Mouse (Mus musculus) cerebellum, adult 2 months (tissue): ENCODE measurements at regions not wholly inside any gene's neighbourhood (a gene's known extent, or its start where the extent isn't known, plus 50 kb on each side); places are given as distances from the start of the nearest gene placed in this dataset.

ENCODE experiments used
- DNase-seq, 2 experiments: peaks; one replicate each; pipeline ENCODE4 v3.0.0; 2021
- H3K27ac ChIP-seq: fragments of 200-500 bp; 2 replicates; pipeline ENCODE4 v1.5.1; 2012; ENCODE audit warnings: low read length, control low read depth, inconsistent platforms; ENCODE audit not compliant: insufficient read depth
- H3K27me3 ChIP-seq: fragments of 200-500 bp; 2 replicates; pipeline ENCODE4 v1.6.1; 2012; ENCODE audit warnings: inconsistent platforms, mild to moderate bottlenecking, low read length, moderate library complexity; ENCODE audit not compliant: control insufficient read depth, insufficient read depth
- H3K4me1 ChIP-seq: fragments of 200-500 bp; 2 replicates; pipeline ENCODE4 v1.6.1; 2011; ENCODE audit warnings: low read length; ENCODE audit not compliant: control insufficient read depth, insufficient read depth
- H3K4me3 ChIP-seq: fragments of 200-500 bp; replicated peaks from 2 replicates; pipeline ENCODE3; 2011; ENCODE audit warnings: mild to moderate bottlenecking, low read depth, low read length, control low read depth; ENCODE audit not compliant: insufficient read depth
- CTCF ChIP-seq: fragments of 200-500 bp; IDR thresholded peaks from 2 replicates; pipeline ENCODE4 v1.5.1; 2011; ENCODE audit warnings: low read depth, mild to moderate bottlenecking, control low read depth, low read length, moderate library complexity, borderline replicate concordance; ENCODE audit not compliant: insufficient read depth
- POLR2A ChIP-seq: fragments of 200-500 bp; IDR thresholded peaks from 2 replicates; pipeline ENCODE4 v1.6.1; 2011; ENCODE audit warnings: low read length, control low read depth, borderline replicate concordance; ENCODE audit not compliant: insufficient read depth
- WGBS: fragments of 180-500 bp; shearing (Covaris S2); methylation state at CpG from one replicate; pipeline ENCODE4 v1.1.7; 2018; 5-methylcytosine and 5-hydroxymethylcytosine counted together

GRCm38 (mm10) chr5:117040878-117041277 is 75.0 kb downstream of the Suds3 start:
- H3K27ac ChIP-seq: no peak overlapping the region
- WGBS: 87% methylated on average over 9 of the region's 9 CpGs
- no peak for DNase-seq
- no peak overlapping the region for H3K4me3 ChIP-seq
- H3K4me1 ChIP-seq: peaks cover 8% of the 10 kb centered on the region
- H3K27me3 ChIP-seq: no peaks in the 10 kb centered on the region
- TF ChIP-seq CTCF (no peak), POLR2A (no peak)

GRCm38 (mm10) chr5:117037261-117037660 is 78.7 kb downstream of the Suds3 start:
- Histone ChIP-seq H3K4me3 (no peak overlapping the region), H3K27ac (peak overlapping the region; percentile 71; the same call in 1 of the 2 replicates), H3K4me1 (peaks cover 5% of the 10 kb centered on the region), H3K27me3 (no peaks in the 10 kb centered on the region)
- WGBS: 18% methylated on average over 3 of the region's 3 CpGs
- DNase-seq: peak; percentile 59 to 64
- TF ChIP-seq POLR2A (no peak), CTCF (peak; percentile 40; the same call in 1 of the 2 replicates)

GRCm38 (mm10) chr5:117032130-117032529 is 83.8 kb downstream of the Suds3 start:
- peak overlapping the region; percentile 91 for H3K27ac ChIP-seq
- no peaks in the 10 kb centered on the region for H3K27me3 ChIP-seq
- no peak for TF ChIP-seq POLR2A
- no peak; the same call in 1 of the 2 replicates for TF ChIP-seq CTCF
- 10% methylated on average over 10 of the region's 10 CpGs for WGBS
- DNase-seq: peak; percentile 85 to 90
- H3K4me1 ChIP-seq: peaks cover 11% of the 10 kb centered on the region
- H3K4me3 ChIP-seq: no peak overlapping the region

GRCm38 (mm10) chr5:117025689-117026383 is 90.1 kb downstream of the Suds3 start:
- no peak overlapping the region for H3K27ac ChIP-seq
- no peak overlapping the region for H3K4me3 ChIP-seq
- no peak for TF ChIP-seq CTCF
- no peak for TF ChIP-seq POLR2A
- 39% methylated on average over 13 of the region's 13 CpGs for WGBS
- peak; percentile 36 to 43 for DNase-seq
- no peaks in the 10 kb centered on the region for H3K27me3 ChIP-seq
- H3K4me1 ChIP-seq: peaks cover 9% of the 10 kb centered on the region; the same call in 1 of the 2 replicates

- no peak for DNase-seq
- Histone ChIP-seq H3K27me3 (no peaks in the 10 kb centered on the region), H3K4me3 (no peak overlapping the region), H3K4me1 (peaks cover 5% of the 10 kb centered on the region), H3K27ac (no peak overlapping the region)
- whole genome bisulfite sequencing: 76% methylated on average over 6 of the region's 6 CpGs
- TF ChIP-seq POLR2A (no peak), CTCF (no peak)
Measured at GRCm38 (mm10) chr5:117018419-117019150, 97.3 kb downstream of the Suds3 start.

GRCm38 (mm10) chr5:117011128-117011527 is 104.8 kb downstream of the Suds3 start:
- peaks cover 21% of the 10 kb centered on the region for H3K4me1 ChIP-seq
- WGBS: 12% methylated on average over 7 of the region's 7 CpGs
- TF ChIP-seq POLR2A (no peak), CTCF (no peak)

GRCm38 (mm10) chr5:117000770-117001201 is 115.1 kb downstream of the Suds3 start:
- no peak for TF ChIP-seq POLR2A
- no peak for TF ChIP-seq CTCF
- Histone ChIP-seq H3K27ac (peak overlapping the region; percentile 55), H3K4me3 (no peak overlapping the region), H3K27me3 (no peaks in the 10 kb centered on the region), H3K4me1 (peaks cover 13% of the 10 kb centered on the region; the same call in 1 of the 2 replicates)
- peak; percentile 83 to 86 for DNase-seq
- WGBS: 2% methylated on average over 20 of the region's 20 CpGs

More at GRCm38 (mm10) chr5:117011128-117011527, 104.8 kb downstream of the Suds3 start:
- Histone ChIP-seq H3K27ac (peak overlapping the region; percentile 57), H3K4me3 (no peak overlapping the region), H3K27me3 (no peaks in the 10 kb centered on the region)
- peak; percentile 54 to 75 for DNase-seq

GRCm38 (mm10) chr5:116994508-116994907 is 121.4 kb downstream of the Suds3 start:
- DNase-seq: peak in 1 of 2 experiments; percentile 54
- H3K4me1 ChIP-seq: peaks cover 8% of the 10 kb centered on the region; the same call in 1 of the 2 replicates
- no peak overlapping the region for H3K4me3 ChIP-seq
- TF ChIP-seq POLR2A (no peak), CTCF (no peak)
- H3K27ac ChIP-seq: no peak overlapping the region
- WGBS: 20% methylated on average over 5 of the region's 5 CpGs
- no peaks in the 10 kb centered on the region for H3K27me3 ChIP-seq
